Mouse (Mus musculus): ENCODE results near the gene Gm49354. TPM values are rescaled to one million over a fixed set of nuclear protein-coding genes. Genes with fewer than 3 reads are reported as not detected.
"Not testable (repeated sequence)": the region's sequence is repeated elsewhere in the genome, so short reads cannot be mapped to it uniquely, and the experiment has no call there.

The Gm49354 gene
- polyA plus RNA-seq, 1 experiment from 2014 or later = not detected

GRCm38 (mm10) chr13:59795807-59796465, 13.9 kb upstream of the Gm49354 start:
- peaks cover 97% of the 10 kb centered on the region for H3K36me3 ChIP-seq
- H3K9ac ChIP-seq = no peak overlapping the region
- 92% methylated on average over 6 of the region's 6 CpGs for WGBS
- no peaks in the 10 kb centered on the region for H3K27me3 ChIP-seq
- no peak overlapping the region for H3K4me3 ChIP-seq
- ATAC-seq (ENCODE audit: low FRiP score) = no peak
- no peaks in the 10 kb centered on the region for H3K9me3 ChIP-seq (replicated peaks)
- H3K4me1 ChIP-seq = no peaks in the 10 kb centered on the region
- no peak overlapping the region for H3K4me2 ChIP-seq (replicated peaks)
- H3K27ac ChIP-seq = no peak overlapping the region

- no peaks in the 10 kb centered on the region for H3K4me1 ChIP-seq
- no peak for ATAC-seq (ENCODE audit: low FRiP score)
- no peaks in the 10 kb centered on the region for H3K27me3 ChIP-seq
- H3K36me3 ChIP-seq = peaks cover 97% of the 10 kb centered on the region
- H3K27ac ChIP-seq = no peak overlapping the region
- H3K9me3 ChIP-seq (replicated peaks) = no peaks in the 10 kb centered on the region
- H3K4me3 ChIP-seq = no peak overlapping the region
- no peak overlapping the region for H3K9ac ChIP-seq
- H3K4me2 ChIP-seq (replicated peaks) = no peak overlapping the region
- 83% methylated on average over 1 of the region's 1 CpGs for WGBS
Observed at GRCm38 (mm10) chr13:59794786-59795185, 12.7 kb upstream of the Gm49354 start.

- not testable (repeated sequence) for ATAC-seq (ENCODE audit: low FRiP score); H3K4me2 ChIP-seq (replicated peaks)
Observed at GRCm38 (mm10) chr13:59779744-59780264, 2.2 kb downstream of the Gm49354 start.

GRCm38 (mm10) chr13:59779213-59779612, 2.8 kb downstream of the Gm49354 start:
- H3K36me3 ChIP-seq = peaks cover 90% of the 10 kb centered on the region
- no peaks in the 10 kb centered on the region for H3K9me3 ChIP-seq (replicated peaks)
- H3K4me2 ChIP-seq (replicated peaks) = no peak overlapping the region
- no peaks in the 10 kb centered on the region for H3K4me1 ChIP-seq
- no peak overlapping the region for H3K9ac ChIP-seq
- H3K27ac ChIP-seq = no peak overlapping the region
- H3K27me3 ChIP-seq = no peaks in the 10 kb centered on the region
- no peak for ATAC-seq (ENCODE audit: low FRiP score)
- WGBS = 92% methylated on average over 4 of the region's 4 CpGs
- no peak overlapping the region for H3K4me3 ChIP-seq

More at GRCm38 (mm10) chr13:59779744-59780264, 2.2 kb downstream of the Gm49354 start:
- not testable (repeated sequence) for H3K27me3 ChIP-seq; H3K4me1 ChIP-seq; H3K9ac ChIP-seq; H3K27ac ChIP-seq; H3K4me3 ChIP-seq; H3K9me3 ChIP-seq (replicated peaks)
- WGBS = 100% methylated on average over 1 of the region's 1 CpGs
- H3K36me3 ChIP-seq = peaks cover 93% of the 10 kb centered on the region

GRCm38 (mm10) chr13:59775168-59775567, 6.9 kb downstream of the Gm49354 start:
- H3K4me2 ChIP-seq (replicated peaks) = no peak overlapping the region
- ATAC-seq (ENCODE audit: low FRiP score) = no peak
- no peak overlapping the region for H3K27ac ChIP-seq
- peaks cover 74% of the 10 kb centered on the region for H3K36me3 ChIP-seq
- peaks cover 11% of the 10 kb centered on the region for H3K4me1 ChIP-seq
- WGBS = 87% methylated on average over 3 of the region's 3 CpGs
- no peaks in the 10 kb centered on the region for H3K27me3 ChIP-seq
- no peaks in the 10 kb centered on the region for H3K9me3 ChIP-seq (replicated peaks)
- no peak overlapping the region for H3K4me3 ChIP-seq
- no peak overlapping the region for H3K9ac ChIP-seq

GRCm38 (mm10) chr13:59771257-59771656, 10.8 kb downstream of the Gm49354 start:
- H3K4me2 ChIP-seq (replicated peaks) = no peak overlapping the region
- no peak for ATAC-seq (ENCODE audit: low FRiP score)
- H3K27me3 ChIP-seq = no peaks in the 10 kb centered on the region
- no peaks in the 10 kb centered on the region for H3K9me3 ChIP-seq (replicated peaks)
- 68% methylated on average over 9 of the region's 9 CpGs for WGBS
- peaks cover 38% of the 10 kb centered on the region for H3K36me3 ChIP-seq
- H3K9ac ChIP-seq = no peak overlapping the region
- H3K27ac ChIP-seq = peak overlapping the region; percentile 95; the same call in 1 of the 2 replicates
- H3K4me1 ChIP-seq = peaks cover 37% of the 10 kb centered on the region
- H3K4me3 ChIP-seq = no peak overlapping the region

GRCm38 (mm10) chr13:59770847-59771246, 11.2 kb downstream of the Gm49354 start:
- no peak for ATAC-seq (ENCODE audit: low FRiP score)
- peak overlapping the region; percentile 88 for H3K9ac ChIP-seq
- no peaks in the 10 kb centered on the region for H3K9me3 ChIP-seq (replicated peaks)
- peak overlapping the region; percentile 64 for H3K4me2 ChIP-seq (replicated peaks)
- H3K4me3 ChIP-seq = no peak overlapping the region; the same call in 1 of the 2 replicates
- H3K36me3 ChIP-seq = peaks cover 34% of the 10 kb centered on the region
- H3K4me1 ChIP-seq = peaks cover 41% of the 10 kb centered on the region
- WGBS = 76% methylated on average over 9 of the region's 9 CpGs
- peak overlapping the region; percentile 95 for H3K27ac ChIP-seq
- H3K27me3 ChIP-seq = no peaks in the 10 kb centered on the region

- H3K4me2 ChIP-seq (replicated peaks) = peak overlapping the region; percentile 64
- peak; percentile 94 for ATAC-seq (ENCODE audit: low FRiP score)
Observed at GRCm38 (mm10) chr13:59770164-59770562, 11.9 kb downstream of the Gm49354 start.

GRCm38 (mm10) chr13:59769296-59770163, 12.5 kb downstream of the Gm49354 start, which contains the start of gene Isca1:
Gene Isca1 (minus strand): TSS chr13:59769810.
- H3K27ac ChIP-seq = peak within 1 kb of the TSS; percentile 95
- peaks cover 25% of the 10 kb centered on the region for H3K36me3 ChIP-seq
- H3K9me3 ChIP-seq (replicated peaks) = no peaks in the 10 kb centered on the region
- peak; percentile 99 for ATAC-seq (ENCODE audit: low FRiP score)
- peak within 1 kb of the TSS; percentile 88 for H3K4me3 ChIP-seq
- H3K9ac ChIP-seq = peak within 1 kb of the TSS; percentile 88
- H3K4me2 ChIP-seq (replicated peaks) = peak within 1 kb of the TSS; percentile 64
- WGBS = under 1% methylated on average over 82 of the region's 91 CpGs
- peaks cover 43% of the 10 kb centered on the region for H3K4me1 ChIP-seq
- H3K27me3 ChIP-seq = no peaks in the 10 kb centered on the region

More at GRCm38 (mm10) chr13:59770164-59770562, 11.9 kb downstream of the Gm49354 start:
- peaks cover 43% of the 10 kb centered on the region for H3K4me1 ChIP-seq
- H3K27ac ChIP-seq = peak overlapping the region; percentile 95
- H3K9me3 ChIP-seq (replicated peaks) = no peaks in the 10 kb centered on the region
- no peaks in the 10 kb centered on the region for H3K27me3 ChIP-seq
- H3K4me3 ChIP-seq = peak overlapping the region; percentile 88
- under 1% methylated on average over 28 of the region's 28 CpGs for WGBS
- peaks cover 31% of the 10 kb centered on the region for H3K36me3 ChIP-seq
- peak overlapping the region; percentile 88 for H3K9ac ChIP-seq

GRCm38 (mm10) chr13:59768531-59768930, 13.5 kb downstream of the Gm49354 start:
- H3K9me3 ChIP-seq (replicated peaks) = no peaks in the 10 kb centered on the region
- peak overlapping the region; percentile 64 for H3K4me2 ChIP-seq (replicated peaks)
- no peak overlapping the region for H3K27ac ChIP-seq
- H3K4me1 ChIP-seq = peaks cover 43% of the 10 kb centered on the region
- ATAC-seq (ENCODE audit: low FRiP score) = no peak
- peak overlapping the region; percentile 88 for H3K4me3 ChIP-seq
- 43% methylated on average over 13 of the region's 13 CpGs for WGBS
- peak overlapping the region; percentile 88 for H3K9ac ChIP-seq
- H3K36me3 ChIP-seq = peaks cover 17% of the 10 kb centered on the region
- no peaks in the 10 kb centered on the region for H3K27me3 ChIP-seq

- no peak overlapping the region for H3K4me3 ChIP-seq
- 77% methylated on average over 11 of the region's 11 CpGs for WGBS
- H3K36me3 ChIP-seq = peaks cover 8% of the 10 kb centered on the region; the same call in 1 of the 2 replicates
- H3K4me2 ChIP-seq (replicated peaks) = peak overlapping the region; percentile 0; the same call in 1 of the 2 replicates
- no peak for ATAC-seq (ENCODE audit: low FRiP score)
- no peak overlapping the region for H3K27ac ChIP-seq
- H3K9ac ChIP-seq = no peak overlapping the region
- no peaks in the 10 kb centered on the region for H3K9me3 ChIP-seq (replicated peaks)
- no peaks in the 10 kb centered on the region for H3K27me3 ChIP-seq
- H3K4me1 ChIP-seq = peaks cover 43% of the 10 kb centered on the region
Observed at GRCm38 (mm10) chr13:59766786-59767515, 15.1 kb downstream of the Gm49354 start.
